Mouse (Mus musculus) bone marrow, adult 2 months (tissue): Measurements from ENCODE around the gene Ubqlnl.

Source experiments
- CTCF ChIP-seq: fragments of 200-500 bp; IDR thresholded peaks from 2 replicates; pipeline ENCODE4 v1.5.1; 2011; ENCODE audit warnings: low read length, control low read depth; ENCODE audit not compliant: control insufficient read depth, insufficient read depth
- POLR2A ChIP-seq: fragments of 200-500 bp; IDR thresholded peaks from 2 replicates; pipeline ENCODE4 v1.6.1; 2011; ENCODE audit warnings: low read depth, mild to moderate bottlenecking, control low read depth, low read length, borderline replicate concordance; ENCODE audit not compliant: control insufficient read depth

- TF ChIP-seq POLR2A: no peak
- TF ChIP-seq CTCF: no peak
Measured at GRCm38 (mm10) chr7:104150456-104150855, at the start of gene Ubqlnl.
